Mouse (Mus musculus): ENCODE measurements around the gene Crebl2.

Crebl2 gene

DNA sequence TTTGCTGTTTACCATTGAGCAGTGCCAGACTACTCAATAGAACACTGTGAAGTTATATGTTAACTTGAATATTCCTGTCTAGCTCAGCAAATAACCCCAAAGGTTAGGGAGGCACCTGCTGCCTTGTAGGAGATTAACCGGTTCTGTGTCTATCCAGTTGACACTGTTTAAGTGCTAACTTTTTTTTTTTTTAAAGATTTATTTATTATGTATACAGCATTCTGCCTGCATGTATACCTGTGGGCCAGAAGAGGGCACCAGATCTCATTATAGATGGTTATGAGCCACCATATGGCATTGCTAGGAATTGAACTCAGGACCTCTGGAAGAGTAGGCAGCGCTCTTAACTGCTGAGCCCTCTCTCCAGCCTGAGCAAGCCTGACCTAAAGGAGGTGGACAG is 43.1 kb downstream of the Crebl2 start:
- no peak for DNase-seq (ENCODE audit: low spot score)

DNA sequence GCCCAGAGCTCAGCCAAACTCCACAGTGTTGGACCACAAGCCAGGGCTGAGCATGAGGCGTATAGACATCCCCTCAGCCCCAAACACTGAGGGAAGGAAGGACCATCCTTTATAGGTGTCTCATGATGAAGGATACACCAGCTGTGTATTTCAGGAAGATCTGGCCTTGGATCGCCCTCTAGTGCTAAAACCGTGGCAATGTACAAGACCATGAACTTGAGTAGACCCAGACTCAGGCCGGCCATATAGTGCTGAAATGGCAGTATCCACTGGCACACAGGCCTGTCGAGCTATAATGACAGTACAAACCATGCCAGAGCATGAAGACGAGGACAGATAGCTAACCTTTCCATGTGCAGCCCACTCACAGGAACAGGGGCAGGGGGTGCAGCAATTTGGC is 46.8 kb downstream of the Crebl2 start:
- no peak for DNase-seq (ENCODE audit: low spot score)

DNA sequence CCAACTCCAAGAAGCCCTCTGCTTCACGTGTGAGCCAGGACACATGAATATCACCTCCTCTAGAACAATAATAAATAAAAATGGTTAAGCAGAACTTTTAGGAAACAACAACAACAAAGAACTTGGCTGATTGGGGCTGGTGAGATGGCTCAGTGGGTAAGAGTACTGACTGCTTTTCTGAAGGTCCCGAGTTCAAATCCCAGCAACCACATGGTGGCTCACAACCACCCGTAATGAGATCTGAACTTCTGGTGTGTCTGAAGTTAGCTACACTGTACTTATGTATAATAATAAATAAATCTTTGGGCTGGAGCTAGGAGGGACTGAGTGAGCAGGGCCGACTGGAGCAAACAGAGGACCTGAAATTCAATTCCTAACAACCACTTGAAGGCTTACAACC is 47.3 kb downstream of the Crebl2 start:
- no peak for DNase-seq (ENCODE audit: low spot score)

DNA sequence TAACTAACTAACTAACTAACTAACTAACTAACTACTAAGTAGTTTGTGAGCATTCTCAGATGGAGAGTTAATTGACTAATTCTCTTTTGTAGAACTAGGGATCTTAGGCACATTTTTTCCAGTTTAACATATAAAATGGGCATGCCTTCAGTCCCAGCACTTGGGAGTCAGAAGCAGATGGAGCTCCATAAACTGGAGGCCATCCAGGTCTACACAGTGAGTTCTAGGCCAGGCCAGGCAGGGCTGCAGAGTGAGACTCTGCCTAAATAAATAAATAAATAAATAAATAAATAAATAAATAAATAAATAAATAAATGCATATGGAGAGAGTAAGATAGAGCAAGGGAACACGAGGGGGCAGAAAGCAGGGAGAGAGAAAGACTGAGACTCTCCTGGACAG is 47.9 kb downstream of the Crebl2 start:
- no peak for DNase-seq (ENCODE audit: low spot score)

DNA sequence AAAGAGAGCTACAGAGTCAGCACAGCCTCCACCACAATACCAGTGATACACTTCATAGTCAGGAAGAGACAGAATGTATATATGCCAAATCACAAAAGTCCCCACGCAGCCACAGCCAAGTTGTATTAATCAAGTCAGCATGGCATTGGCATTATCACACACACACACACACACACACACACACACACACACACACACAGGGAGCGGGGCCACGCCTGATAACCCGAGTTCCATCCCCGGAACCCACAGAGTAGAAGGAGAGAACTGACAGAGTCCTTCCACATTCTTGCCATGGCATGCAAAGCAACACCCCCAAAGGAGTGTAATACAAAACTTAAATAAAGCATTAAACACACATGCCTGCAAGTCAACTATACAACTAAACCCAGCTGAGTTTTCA is 49.6 kb downstream of the Crebl2 start:
- DNase-seq (ENCODE audit: low spot score): no peak

DNA sequence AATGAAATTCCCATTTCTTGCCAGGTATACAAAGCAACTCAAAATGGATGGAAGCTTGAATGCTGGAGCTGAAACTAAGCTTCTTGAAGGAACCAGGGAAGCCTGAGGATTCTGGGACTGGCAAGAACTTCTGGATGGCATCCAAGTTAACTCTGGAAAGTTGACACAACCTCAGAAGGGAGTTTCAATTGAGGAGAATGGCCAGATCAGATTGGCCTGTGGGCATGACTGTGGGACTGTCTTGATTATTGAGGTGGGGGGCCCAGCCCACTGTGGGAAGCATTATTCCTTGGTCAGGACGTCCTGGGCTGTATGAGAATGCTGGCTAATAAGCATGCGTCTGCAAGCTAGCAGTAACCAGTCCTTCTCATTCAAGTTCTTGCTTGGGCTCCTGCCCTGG is 50.1 kb downstream of the Crebl2 start:
- DNase-seq (ENCODE audit: low spot score): no peak

DNA sequence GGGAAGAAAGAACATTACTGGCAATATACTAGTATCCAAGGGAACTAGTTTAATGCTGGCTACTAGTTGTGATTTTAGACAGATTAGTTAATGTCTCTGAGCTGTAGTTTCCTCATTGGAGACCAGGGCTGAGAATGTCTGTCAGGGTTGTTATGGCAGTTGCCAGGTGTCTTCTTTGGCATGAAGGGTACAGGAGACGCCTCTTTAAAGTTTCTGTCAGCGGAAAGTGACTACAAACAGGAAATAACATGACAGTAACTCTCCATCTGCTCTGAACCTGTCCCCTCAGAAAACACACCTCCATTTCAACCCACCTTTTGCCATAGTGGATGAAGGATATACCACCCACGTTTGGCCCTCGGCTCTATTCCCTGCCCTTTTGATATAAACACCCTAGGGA is 53.7 kb downstream of the Crebl2 start:
- DNase-seq (ENCODE audit: low spot score): no peak

DNA sequence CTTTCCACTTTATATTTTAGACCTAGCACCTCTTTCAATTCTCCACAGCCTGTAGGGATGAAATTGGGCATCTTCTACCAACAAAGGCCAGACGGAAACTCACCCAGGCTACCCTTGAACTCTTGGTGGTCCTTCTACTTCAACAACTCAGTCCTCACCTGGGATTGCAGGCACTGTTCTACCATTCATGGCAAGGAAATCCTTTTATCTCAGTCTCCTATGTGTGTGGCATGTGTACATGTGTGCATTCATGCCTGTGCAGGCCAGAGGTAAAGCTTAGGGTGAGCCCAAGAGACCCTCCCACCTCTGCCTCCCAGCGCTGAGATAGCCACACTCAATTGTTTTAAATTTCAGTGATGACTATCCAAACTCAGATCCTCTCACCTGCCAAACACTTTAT is 55.6 kb downstream of the Crebl2 start:
- DNase-seq (ENCODE audit: low spot score): no peak

DNA sequence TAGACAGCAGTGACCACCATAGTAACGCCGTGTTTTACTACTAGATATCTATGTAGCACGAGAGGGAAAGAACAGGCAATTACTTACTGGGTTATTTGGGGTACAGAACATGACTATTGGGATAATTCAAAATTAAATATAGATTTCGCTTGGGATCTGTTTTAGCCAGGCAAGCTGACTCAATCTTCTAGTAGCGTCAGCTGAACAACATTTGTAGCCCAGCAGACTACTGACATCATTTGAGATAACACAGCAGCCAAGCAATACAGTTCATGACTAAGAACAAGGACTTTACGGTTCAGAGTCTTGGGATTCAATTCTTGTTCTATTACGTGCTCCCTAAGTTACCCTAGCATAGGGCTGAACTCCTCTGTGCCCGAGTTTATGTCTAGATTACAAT is 56.5 kb downstream of the Crebl2 start:
- DNase-seq (ENCODE audit: low spot score): no peak

DNA sequence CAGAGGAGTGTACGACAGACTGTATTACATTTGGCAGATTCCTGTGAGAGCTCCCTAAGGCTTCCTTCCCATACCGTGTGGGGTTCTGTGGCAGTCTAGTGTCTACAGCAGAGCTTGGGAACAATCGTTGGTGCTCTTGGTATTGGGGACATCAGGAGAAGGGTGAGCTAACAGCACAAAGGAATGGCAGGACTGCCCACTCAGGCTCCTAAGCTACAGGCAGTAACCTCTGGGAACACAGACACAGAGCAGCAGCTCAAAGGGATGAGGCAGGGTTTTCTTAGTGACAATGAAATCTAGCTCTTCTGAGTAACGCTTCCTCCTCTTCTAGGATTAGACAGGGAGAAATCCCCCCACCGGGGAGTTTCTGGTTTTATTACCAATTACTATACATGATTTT is 57.1 kb downstream of the Crebl2 start:
- no peak for DNase-seq (ENCODE audit: low spot score)

DNA sequence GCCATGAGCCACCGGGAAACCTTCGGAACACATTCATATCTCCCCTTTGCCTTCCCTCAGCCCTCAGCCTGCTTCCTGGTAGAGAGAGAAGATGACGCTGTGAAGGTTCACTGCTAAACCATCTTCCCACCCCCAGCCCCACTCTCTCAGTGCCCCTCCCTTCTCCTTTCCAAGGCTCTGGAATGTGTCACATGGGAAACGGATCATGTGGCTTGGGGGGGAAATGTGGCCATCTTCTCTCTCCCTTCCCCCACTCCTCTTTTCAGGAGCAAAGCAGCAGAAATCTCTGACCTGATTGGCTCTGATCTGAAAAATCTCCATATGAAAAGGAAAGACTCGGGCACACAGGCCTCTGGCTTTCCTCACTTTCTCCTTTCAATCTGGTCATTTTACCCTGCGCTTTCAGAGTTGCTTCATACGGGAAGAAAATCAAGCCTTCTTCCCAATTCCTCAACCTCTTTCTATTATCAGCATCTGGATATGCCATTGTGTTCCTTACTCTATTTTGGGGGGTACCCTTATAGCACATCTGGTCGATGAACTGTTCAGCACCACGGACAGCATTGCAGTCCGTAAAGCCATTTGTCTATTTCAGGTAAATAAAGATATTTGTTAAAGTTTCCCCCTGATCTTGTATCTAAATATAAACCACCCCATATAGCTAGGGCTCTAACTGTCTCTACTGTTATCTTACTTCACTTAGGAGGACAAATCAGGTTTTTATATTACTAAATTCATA is 57.9 kb downstream of the Crebl2 start:
- no peak for DNase-seq (ENCODE audit: low spot score)

DNA sequence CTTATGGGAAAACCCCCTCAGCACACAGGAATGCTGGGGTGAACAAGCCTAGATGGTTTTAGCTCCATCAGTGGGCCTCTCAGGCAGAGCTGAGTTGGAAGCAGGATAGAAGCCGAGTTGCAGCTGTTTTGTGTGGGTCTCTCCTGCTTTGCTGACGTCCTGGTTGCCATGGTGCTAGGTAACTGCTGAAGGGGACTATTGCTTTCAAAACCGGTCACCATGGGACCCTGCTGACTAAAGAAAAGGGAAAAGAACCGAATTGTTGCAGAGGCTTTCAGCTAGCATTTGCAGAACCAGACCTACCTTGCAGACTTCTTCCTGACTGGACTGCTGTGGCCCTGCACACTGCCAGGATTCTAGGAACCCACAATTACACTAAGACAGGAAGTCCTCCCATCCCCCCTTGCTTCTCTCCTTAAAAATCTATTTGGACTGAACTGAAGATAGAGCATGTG is 58.6 kb downstream of the Crebl2 start:
- DNase-seq (ENCODE audit: low spot score): no peak

DNA sequence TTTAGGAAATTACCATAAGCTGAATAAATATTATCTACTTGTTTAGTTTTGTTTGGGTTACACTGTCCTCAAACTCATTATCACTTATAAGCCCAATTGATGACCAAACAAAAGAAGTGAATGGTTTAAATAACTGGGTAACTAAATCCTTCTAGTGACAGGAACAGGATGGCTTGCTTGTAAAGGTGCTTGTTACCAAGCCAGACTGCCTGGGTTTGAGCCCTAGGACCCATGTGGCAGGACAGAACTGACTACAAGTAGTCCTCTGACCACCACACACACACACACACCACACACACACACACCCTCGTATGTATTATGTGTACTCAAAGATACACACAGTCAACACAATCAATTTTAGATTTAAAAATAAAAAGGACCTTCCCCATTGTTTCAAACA is 59.8 kb downstream of the Crebl2 start:
- no peak for DNase-seq (ENCODE audit: low spot score)

DNA sequence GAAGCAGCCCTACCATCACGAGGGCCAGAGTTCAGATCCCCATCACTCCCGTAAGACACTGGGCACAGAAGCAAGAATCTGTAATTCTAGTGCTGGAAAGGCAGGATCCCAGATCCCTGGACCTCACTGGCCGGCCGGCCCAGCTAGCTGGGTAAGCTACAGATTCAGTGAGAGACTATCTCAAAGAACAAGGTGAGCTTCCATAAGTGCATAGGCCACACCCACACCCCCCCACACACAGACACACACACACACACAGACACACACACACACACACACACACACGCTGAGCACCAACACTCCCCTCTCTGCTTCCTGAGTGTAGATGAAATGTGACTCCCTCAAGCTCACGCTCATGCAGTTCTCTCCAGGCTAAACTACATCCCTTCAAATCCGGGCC is 60.5 kb downstream of the Crebl2 start:
- no peak for DNase-seq (ENCODE audit: low spot score)

DNA sequence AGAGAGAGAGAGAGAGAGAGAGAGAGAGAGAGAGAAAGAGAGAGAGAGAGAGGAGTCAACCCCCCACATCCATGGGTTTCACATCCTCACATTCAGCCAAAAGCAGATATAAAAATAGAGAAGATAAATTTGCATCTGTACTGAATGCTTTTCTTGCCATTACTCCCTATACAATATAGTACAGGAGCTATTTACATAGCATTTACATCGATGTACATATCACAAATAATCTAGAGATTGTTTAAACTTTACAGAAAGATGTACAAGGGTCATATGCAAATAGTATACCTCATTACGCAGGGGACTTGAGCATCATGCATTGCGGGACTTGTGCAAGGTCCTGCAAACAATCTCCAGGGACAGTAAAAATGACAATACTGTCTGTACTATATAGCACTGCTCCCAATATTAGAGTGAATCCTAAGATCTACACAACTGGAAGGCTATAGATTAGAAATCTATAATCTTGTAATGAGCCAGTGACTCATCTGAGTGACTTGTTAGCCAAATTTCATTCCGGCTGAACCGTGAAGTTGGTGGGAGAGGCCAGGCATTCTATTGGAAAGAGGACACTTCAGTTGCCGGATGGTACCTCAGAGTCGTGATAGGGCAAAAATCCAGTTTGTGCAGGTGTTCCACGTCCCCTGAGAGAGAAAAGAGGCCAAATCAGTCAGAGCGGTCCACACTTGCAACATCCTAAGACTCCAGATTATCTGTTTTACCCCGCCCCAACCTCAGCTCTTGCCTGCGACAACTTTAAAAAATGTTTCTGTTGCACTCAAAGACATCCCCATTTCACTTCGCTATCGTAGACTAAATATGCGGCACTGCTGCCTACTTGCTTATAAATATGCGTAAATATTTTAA is 66.8 kb downstream of the Crebl2 start:
- no peak for DNase-seq (ENCODE audit: low spot score)

DNA sequence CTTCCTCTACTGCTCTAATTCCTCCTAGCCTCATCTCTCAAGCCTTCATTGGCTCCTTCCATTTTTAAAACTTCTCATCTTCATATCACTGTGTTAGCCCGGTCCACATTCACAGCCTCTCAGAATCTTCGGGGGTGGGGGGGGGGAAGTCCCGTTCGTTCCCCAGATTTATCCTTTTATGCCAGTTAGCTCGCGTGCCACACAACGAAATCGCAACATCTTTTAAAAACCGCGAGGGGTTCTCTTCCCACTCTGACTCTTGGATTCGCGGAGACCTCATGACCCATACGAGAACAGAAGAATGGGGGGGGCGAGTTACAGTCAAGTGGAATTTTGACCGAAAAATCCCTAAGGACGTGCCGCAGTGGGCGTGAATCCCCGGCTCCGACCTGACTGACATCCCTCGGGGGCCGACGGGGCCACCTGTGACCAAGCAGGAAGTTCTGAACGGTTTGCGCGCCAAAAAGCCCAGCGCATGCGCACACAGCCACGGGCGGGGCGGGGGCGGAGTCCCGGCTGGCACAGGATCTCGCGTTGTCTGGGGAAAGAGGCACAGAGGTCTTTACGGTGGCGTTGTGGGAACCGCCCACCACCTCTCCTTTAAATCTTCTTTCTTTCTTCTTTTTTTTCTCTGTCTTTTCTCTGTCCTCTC is 67.6 kb downstream of the Crebl2 start:
- peak; percentile 88 for DNase-seq (ENCODE audit: low spot score)

DNA sequence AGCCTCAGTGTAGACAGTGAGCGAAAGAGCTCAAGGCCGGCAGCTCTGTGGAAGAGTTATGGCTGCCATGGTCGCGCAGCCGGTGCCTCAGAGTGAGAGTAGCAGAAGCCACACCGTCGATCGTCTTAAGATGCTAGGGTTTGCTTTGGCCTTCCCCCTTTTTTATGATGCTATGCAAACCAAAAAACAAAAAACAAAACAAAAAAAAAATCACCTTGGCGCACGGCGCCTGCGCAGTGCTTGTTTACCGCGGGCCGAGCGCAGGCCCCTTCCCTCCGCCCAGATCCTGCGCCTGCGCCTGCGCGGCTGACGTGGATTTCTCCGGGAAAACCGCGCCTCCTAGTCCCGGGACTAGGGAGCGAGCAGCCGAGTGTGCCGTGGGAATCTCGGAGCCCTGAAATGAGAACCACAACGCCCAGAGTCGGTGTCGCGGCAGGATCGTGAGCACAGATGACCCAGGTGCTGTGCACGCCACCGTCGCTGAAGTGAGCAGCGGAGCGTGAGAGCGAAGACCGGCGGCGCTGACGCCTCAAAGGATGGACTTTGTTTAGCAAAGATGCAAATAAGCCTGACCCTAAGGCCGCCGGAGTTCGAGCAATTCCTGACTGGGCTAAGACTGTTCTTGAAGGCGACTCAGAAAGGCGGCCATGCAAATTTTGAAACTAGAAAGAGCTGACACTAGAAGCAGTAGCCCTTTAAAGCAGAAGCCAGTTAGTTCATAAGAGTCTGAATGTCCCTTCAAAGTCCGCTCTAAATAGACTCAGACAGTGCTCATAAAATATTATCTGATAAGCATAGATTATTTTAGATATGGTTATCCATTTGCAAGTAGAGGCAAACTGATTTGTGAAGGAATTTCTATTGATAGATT is 68.4 kb downstream of the Crebl2 start, which contains the start of gene Gpr19:
TSS of gene Gpr19 (minus strand) at position 484 of the 871 bp plus-strand sequence.
- DNase-seq (ENCODE audit: low spot score): peak; percentile 60

DNA sequence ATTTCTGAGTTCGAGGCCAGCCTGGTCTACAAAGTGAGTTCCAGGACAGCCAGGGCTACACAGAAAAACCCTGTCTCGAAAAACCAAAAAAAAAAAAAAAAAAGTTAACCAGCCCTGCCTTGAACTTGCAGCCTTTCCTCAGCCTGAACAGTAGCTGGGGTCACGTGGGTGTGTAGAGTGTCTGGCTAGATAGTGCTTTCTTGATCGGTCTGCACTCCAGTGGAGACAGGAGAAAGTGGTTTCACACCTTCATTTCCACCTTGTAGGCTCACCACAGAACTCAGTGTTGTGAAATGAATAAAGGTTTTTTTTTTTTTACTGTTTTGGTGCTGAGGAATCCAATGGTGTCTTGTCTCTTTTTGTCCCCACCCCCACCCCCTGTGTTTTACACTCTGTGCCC is 73.4 kb downstream of the Crebl2 start:
- no peak for DNase-seq (ENCODE audit: low spot score)

DNA sequence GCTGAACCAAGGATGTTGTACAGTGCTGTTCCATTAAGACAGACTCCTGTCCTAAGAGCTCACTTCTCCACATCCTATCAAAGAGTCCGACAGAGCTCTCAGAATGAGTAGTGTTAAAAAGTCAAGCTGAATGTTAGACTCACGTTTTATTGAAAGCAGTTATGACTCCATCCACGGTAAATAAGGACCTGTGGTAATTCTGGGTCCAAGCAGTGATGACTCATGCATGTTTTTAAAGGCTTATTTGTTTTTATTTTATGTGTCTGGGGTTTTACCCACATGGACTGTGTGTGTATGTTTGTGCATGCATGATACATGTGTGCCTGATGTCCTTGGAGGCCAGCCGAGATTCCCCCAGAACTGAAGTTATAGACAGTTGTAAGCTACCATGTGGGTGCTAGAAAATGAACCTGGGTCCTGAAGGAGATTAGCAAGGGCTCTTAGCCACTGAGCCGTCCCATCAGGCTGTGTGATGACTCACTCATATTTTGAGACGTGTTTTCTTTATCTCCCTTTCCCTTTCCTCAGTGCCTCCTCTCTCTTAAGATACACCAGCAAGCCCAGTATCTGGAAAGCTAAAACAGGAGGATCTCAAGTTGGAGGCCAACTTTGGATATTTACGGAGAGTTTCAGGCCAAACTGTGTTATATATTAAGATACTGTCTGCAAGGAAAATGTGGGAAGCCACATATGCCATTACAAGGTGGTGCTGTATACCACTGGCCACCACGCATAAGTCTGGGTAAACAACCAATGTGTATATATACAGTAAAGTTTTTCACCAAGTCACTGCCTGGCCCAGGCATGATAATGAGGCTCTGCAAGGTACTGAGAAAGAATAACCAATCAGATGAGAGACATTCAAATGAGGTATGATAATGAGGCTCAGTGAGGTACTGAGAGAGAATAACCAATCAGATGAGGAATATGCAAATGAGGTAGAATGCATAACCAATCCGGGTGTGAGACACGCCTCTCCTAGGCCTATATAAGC is 74.2 kb downstream of the Crebl2 start:
- no peak for DNase-seq (ENCODE audit: low spot score)

DNA sequence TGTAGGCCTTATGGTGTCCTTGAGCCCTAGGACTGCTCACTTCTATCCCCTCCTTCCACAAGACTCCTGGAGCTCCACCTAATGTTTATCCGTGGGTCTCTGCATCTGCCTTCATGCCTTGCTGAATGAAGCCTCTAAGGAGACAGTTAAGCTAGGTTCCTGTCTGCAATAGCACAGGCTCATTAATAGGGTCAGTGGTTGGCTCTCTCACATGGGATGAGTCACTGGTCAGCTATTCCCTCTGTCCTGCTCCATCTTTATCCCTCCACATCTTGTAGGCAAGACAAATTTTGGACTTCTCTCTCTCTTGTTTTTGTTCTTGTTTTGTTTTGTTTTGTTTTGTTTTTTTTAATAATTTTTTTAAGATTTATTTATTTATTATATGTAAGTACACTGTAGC is 75.9 kb downstream of the Crebl2 start:
- DNase-seq (ENCODE audit: low spot score): no peak

Data from urinary bladder, postnatal 10 days (tissue).